Mouse (Mus musculus) heart, embryonic 15.5 days (tissue): Measurements from ENCODE around the gene Bmp6. TPM values are rescaled to one million over a fixed set of nuclear protein-coding genes. Genes with fewer than 3 reads are reported as not detected.

Source experiments
- ATAC-seq: fragments of 200-750 bp; cut with Nextera tagmentation; replicated peaks from 2 replicates; pipeline ENCODE4 v1.8.0; 2017; ENCODE audit warnings: low read depth, moderate TSS enrichment; ENCODE audit not compliant: insufficient number of reproducible peaks, insufficient read depth, low FRiP score
- H3K27ac ChIP-seq: fragments of 300-500 bp; sonication (generic); 2 replicates; pipeline ENCODE4 v1.5.1; 2015; ENCODE audit warnings: mild to moderate bottlenecking, inconsistent platforms
- H3K27me3 ChIP-seq: fragments of 300-500 bp; sonication (generic); 2 replicates; pipeline ENCODE4 v1.6.1; 2015; ENCODE audit warnings: inconsistent platforms
- H3K36me3 ChIP-seq: fragments of 300-500 bp; sonication (generic); 2 replicates; pipeline ENCODE4 v1.6.1; 2015; ENCODE audit warnings: mild to moderate bottlenecking, inconsistent platforms
- H3K4me1 ChIP-seq: fragments of 300-500 bp; sonication (generic); replicated peaks from 2 replicates; pipeline ENCODE4 v1.6.1; 2015; ENCODE audit warnings: inconsistent platforms
- H3K4me2 ChIP-seq: fragments of 300-500 bp; sonication (generic); 2 replicates; pipeline ENCODE4 v1.6.1; 2015; ENCODE audit warnings: inconsistent platforms, mild to moderate bottlenecking, moderate library complexity
- H3K4me3 ChIP-seq: fragments of 300-500 bp; sonication (generic); 2 replicates; pipeline ENCODE4 v1.5.1; 2015; ENCODE audit warnings: mild to moderate bottlenecking, inconsistent platforms
- H3K9ac ChIP-seq: fragments of 300-500 bp; sonication (generic); 2 replicates; pipeline ENCODE4 v1.6.1; 2015; ENCODE audit warnings: mild to moderate bottlenecking, inconsistent platforms
- H3K9me3 ChIP-seq: fragments of 300-500 bp; sonication (generic); replicated peaks from 2 replicates; pipeline ENCODE4 v1.6.1; 2016; ENCODE audit warnings: inconsistent platforms
- WGBS: fragments of 180-500 bp; shearing (Covaris S2); methylation state at CpG from one replicate; pipeline ENCODE4 v1.1.7; 2015; ENCODE audit warnings: mixed read lengths; 5-methylcytosine and 5-hydroxymethylcytosine counted together
- polyA plus RNA-seq: library from polyadenylated mRNA; unstranded; fragments of >200 nt; fragmentation: Nextera tagmentation; extraction: Ambion mirVana; gene quantifications from 2 replicates; pipeline ENCODE4 v1.2.1, GENCODE M21; 2015

The Bmp6 gene
- polyA plus RNA-seq, 1 experiment from 2014 or later, result 2.7 TPM

DNA sequence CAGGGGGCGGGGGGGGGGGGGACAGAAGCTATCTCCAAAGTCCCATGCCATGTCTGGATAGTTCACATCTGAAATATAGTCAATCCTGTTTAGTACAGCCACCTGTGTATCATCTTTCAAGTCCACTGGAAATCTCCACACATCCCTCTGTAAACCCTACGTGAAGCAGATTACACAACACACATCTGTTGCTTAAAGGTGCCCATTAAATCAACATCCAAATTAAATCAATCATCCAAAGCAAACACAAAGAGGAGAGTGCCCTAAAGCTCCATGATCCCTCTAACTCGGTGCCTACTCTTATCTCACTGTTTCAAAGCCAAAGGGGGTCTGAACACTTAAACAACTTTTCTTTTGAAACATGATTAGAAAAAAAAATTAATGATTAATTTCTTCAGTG, 151.8 kb downstream of the Bmp6 start:
- Histone ChIP-seq H3K27me3 (no peaks in the 10 kb centered on the region), H3K27ac (no peak overlapping the region), H3K4me2 (no peak overlapping the region), H3K4me3 (no peak overlapping the region), H3K9ac (no peak overlapping the region), H3K4me1 (no peaks in the 10 kb centered on the region), H3K36me3 (peaks cover 29% of the 10 kb centered on the region), H3K9me3 (no peaks in the 10 kb centered on the region)
- no peak for ATAC-seq
- 46% methylated on average over 3 of the region's 3 CpGs for WGBS

DNA sequence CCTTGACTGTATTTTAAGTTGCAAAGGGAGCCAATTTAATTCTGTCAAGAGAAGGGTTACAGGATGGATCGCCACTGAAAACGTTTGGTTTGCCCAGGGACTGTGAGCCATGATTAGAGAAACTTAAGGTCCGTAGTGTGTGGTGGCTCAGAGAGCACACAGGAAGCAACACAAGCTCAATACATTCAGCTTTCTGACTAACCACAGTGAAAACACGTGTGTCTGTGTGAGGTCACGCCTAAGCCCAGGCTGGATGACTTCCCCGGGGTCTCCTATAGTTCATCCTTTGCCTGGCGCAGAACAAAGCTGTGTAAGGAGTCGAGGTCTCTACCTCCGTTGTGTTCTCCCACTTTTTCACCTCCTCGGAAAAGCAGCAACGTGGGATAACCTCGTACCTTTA, 156.4 kb downstream of the Bmp6 start:
- Histone ChIP-seq H3K36me3 (peaks cover 70% of the 10 kb centered on the region), H3K9ac (no peak overlapping the region), H3K4me3 (no peak overlapping the region), H3K27ac (no peak overlapping the region), H3K9me3 (no peaks in the 10 kb centered on the region), H3K27me3 (no peaks in the 10 kb centered on the region), H3K4me2 (no peak overlapping the region), H3K4me1 (peaks cover 4% of the 10 kb centered on the region; the same call in 1 of the 2 replicates)
- 87% methylated on average over 12 of the region's 12 CpGs for WGBS
- no peak for ATAC-seq

DNA sequence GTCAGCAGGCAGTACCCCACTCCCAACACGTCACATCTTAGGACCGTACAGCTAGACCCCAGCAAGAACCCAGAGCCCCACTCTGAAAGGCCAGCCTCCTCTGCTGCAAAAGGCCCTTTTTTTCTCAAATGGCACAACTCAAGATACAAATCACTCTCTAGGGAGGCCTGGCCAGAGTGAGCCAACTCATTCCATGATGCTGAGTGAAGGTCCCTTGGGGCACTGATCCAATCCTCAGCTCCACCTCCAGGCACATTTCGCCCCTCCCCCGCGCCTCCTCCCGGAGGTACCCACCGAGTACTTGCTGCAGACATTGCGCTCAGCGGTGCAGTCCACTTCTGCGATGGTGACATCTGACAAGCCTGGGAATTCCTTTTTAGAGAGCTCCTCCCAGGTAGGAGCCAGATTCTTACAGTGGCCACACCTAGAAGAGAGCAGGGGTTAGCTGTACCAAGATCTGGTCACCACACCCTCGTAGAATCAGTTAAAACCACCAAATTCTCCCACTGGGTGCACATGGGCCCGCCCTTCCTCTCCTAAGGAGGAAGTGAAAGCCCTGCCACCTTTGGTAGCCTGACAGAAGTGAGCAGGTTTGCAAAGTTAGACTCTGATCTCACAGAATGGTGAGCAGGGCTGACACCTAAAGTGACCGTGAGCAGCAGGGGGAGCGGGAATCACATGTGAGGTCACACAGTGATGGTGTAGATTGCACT, 158.4 kb downstream of the Bmp6 start:
- WGBS, result 62% methylated on average over 14 of the region's 14 CpGs
- no peaks in the 10 kb centered on the region for H3K27me3 ChIP-seq
- H3K9me3 ChIP-seq, result no peaks in the 10 kb centered on the region
- no peak overlapping the region for H3K9ac ChIP-seq
- H3K4me3 ChIP-seq, result no peak overlapping the region
- no peak overlapping the region for H3K27ac ChIP-seq
- ATAC-seq, result no peak
- H3K4me2 ChIP-seq, result no peak overlapping the region
- peaks cover 81% of the 10 kb centered on the region for H3K36me3 ChIP-seq
- H3K4me1 ChIP-seq, result peaks cover 4% of the 10 kb centered on the region; the same call in 1 of the 2 replicates

DNA sequence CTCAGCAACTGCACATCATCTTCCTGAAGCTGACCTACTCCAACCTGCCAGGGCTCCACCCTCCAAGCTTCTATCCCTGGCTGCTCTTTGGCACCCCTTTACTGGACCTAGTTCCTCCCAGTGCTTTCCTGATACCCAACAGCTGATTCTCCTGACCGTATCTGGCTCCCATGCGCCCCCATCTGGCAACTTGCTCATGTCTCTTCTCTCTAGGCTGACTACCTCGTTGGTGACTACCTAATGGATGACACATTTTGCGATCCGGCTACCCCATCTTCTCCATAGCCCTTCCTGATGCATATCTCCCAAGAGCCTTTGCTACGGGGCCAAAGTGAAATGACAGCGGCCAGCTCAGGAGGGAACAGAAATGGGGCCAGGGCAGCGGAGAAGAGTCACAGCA, 161.4 kb downstream of the Bmp6 start:
- no peak overlapping the region for H3K4me2 ChIP-seq
- H3K36me3 ChIP-seq, result peaks cover 72% of the 10 kb centered on the region
- H3K9me3 ChIP-seq, result no peaks in the 10 kb centered on the region
- no peak overlapping the region for H3K27ac ChIP-seq
- 82% methylated on average over 8 of the region's 8 CpGs for WGBS
- no peak for ATAC-seq
- no peaks in the 10 kb centered on the region for H3K27me3 ChIP-seq
- H3K4me3 ChIP-seq, result no peak overlapping the region
- H3K4me1 ChIP-seq, result peaks cover 4% of the 10 kb centered on the region; the same call in 1 of the 2 replicates
- no peak overlapping the region for H3K9ac ChIP-seq

DNA sequence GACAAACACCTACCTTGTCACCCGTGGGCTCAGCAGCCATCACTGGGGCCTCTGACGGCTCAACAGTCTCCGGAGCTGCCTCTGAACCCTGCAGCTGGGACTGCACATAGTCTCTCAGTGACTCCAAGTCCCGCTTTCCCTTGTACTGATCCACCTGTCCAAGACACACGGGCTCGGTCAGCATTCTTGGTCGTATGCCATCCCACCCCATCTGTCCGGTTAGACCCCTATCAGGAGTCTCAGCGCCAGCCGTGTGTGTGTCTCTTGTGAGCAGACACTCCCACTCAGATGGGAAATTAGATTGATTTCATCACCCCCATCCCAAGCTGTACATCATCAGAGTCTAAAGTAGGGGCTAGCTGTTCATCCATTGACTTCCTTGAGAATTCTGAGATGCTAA, 162.0 kb downstream of the Bmp6 start:
- no peak overlapping the region for H3K27ac ChIP-seq
- peaks cover 70% of the 10 kb centered on the region for H3K36me3 ChIP-seq

DNA sequence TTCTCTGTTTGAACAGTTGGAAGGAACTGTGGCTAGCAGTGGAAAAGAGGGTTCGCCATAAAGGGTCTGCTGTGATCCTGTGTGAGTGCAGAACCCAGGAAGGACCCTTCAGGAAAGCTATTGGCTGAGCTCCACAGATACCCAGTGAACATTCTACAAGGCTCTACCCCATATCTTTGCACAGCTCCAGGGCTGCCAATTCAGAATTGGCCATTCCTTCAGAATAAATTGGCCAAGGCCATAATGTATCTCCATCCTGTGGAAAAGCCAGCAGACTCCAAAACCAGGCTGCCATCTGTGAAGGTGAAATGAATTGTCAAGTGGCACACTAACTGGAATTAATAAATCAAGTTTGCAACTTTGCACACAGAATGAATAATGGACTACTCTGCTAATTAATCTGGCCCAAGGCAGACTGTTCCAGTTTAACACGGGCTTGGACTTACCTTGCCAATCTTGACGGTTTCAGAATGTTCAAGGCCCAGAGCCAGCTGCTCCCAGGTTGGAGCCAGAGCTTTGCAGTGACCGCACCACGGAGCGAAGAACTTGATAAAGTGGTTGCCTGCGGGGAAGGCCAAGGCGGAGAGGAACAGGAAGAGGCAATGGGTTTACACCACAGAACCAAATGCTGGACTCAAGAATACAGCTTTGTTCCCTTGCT, 164.9 kb downstream of the Bmp6 start:
- no peak for ATAC-seq
- Histone ChIP-seq H3K4me3 (no peak overlapping the region), H3K27ac (no peak overlapping the region), H3K27me3 (no peaks in the 10 kb centered on the region), H3K36me3 (peaks cover 63% of the 10 kb centered on the region), H3K4me1 (no peaks in the 10 kb centered on the region), H3K9ac (no peak overlapping the region), H3K4me2 (no peak overlapping the region), H3K9me3 (no peaks in the 10 kb centered on the region)
- WGBS, result 78% methylated on average over 8 of the region's 8 CpGs

More for the DNA sequence above, 162.0 kb downstream of the Bmp6 start:
- H3K9ac ChIP-seq, result no peak overlapping the region
- ATAC-seq, result no peak
- no peaks in the 10 kb centered on the region for H3K9me3 ChIP-seq
- H3K4me1 ChIP-seq, result peaks cover 4% of the 10 kb centered on the region; the same call in 1 of the 2 replicates
- WGBS, result 88% methylated on average over 10 of the region's 10 CpGs
- H3K4me3 ChIP-seq, result no peak overlapping the region
- no peak overlapping the region for H3K4me2 ChIP-seq
- H3K27me3 ChIP-seq, result no peaks in the 10 kb centered on the region

DNA sequence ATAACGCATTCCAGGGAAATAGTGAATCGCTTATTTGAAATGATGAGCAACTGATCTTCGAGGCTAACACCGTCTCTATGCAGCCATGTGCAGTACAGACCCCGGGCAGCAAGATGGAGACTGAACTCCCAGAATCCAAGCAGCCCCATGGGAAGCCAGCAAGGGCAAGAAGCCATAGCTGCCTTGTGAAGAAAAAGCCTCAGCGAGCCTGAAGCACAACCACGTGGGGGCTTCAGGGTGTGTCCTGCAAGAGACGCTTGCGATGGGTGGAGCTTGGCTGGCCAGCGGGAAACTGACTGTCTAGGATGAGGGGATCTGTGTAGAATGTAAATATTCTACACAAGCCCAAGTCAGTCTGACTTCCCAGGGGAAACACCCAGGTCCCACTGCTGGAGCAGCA, 167.1 kb downstream of the Bmp6 start:
- no peaks in the 10 kb centered on the region for H3K4me1 ChIP-seq
- no peak for ATAC-seq
- no peak overlapping the region for H3K4me2 ChIP-seq
- 76% methylated on average over 10 of the region's 10 CpGs for WGBS
- H3K27ac ChIP-seq, result no peak overlapping the region
- no peak overlapping the region for H3K4me3 ChIP-seq
- H3K36me3 ChIP-seq, result peaks cover 57% of the 10 kb centered on the region
- H3K27me3 ChIP-seq, result no peaks in the 10 kb centered on the region
- no peaks in the 10 kb centered on the region for H3K9me3 ChIP-seq
- no peak overlapping the region for H3K9ac ChIP-seq

DNA sequence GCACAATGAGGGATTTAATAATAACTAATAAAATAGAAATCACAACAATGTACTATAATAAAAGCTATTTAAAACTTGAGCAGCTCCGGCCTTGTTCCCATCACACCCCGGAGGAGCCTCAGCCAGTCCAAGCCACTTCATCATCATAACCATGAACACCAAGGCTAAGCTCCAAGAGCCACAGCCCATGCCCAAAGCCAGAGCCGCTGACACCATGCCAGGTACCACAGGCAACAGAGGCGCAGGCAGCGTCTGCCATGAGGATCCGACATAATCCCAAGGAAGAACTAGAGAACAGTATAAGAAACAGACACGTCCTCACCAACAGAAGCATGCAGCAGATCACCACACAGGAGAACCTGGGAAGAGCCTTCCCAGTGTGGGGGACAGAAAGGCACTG, 169.0 kb downstream of the Bmp6 start:
- WGBS, result 92% methylated on average over 7 of the region's 7 CpGs
- H3K9me3 ChIP-seq, result no peaks in the 10 kb centered on the region
- H3K4me2 ChIP-seq, result no peak overlapping the region
- no peaks in the 10 kb centered on the region for H3K27me3 ChIP-seq
- H3K27ac ChIP-seq, result no peak overlapping the region
- no peak for ATAC-seq
- peaks cover 67% of the 10 kb centered on the region for H3K36me3 ChIP-seq
- H3K4me1 ChIP-seq, result no peaks in the 10 kb centered on the region
- H3K9ac ChIP-seq, result no peak overlapping the region
- no peak overlapping the region for H3K4me3 ChIP-seq

DNA sequence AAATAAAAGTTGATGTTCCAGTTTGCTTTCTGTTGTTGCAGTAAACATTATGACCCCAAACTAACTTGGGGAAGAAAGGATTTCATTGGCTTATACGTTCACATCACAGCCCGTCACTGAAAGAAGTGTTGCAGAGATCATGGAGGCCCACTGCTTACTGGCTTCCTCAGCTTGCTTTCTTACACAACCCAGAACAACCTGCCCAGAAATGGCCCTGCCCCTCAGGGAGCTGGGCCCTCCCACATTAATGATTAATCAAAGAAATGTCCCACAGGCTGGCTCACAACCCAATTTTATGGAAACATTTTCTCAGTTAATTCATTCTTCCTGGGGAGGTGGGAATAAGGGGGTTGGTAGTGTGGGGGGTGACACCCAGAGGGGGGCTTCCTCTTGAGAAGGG, 170.5 kb downstream of the Bmp6 start:
- no peak for ATAC-seq
- H3K36me3 ChIP-seq, result peaks cover 68% of the 10 kb centered on the region
- H3K4me2 ChIP-seq, result no peak overlapping the region
- H3K27ac ChIP-seq, result no peak overlapping the region
- H3K9me3 ChIP-seq, result no peaks in the 10 kb centered on the region
- H3K4me3 ChIP-seq, result no peak overlapping the region
- WGBS, result 91% methylated on average over 2 of the region's 2 CpGs
- no peak overlapping the region for H3K9ac ChIP-seq
- no peaks in the 10 kb centered on the region for H3K27me3 ChIP-seq
- no peaks in the 10 kb centered on the region for H3K4me1 ChIP-seq

DNA sequence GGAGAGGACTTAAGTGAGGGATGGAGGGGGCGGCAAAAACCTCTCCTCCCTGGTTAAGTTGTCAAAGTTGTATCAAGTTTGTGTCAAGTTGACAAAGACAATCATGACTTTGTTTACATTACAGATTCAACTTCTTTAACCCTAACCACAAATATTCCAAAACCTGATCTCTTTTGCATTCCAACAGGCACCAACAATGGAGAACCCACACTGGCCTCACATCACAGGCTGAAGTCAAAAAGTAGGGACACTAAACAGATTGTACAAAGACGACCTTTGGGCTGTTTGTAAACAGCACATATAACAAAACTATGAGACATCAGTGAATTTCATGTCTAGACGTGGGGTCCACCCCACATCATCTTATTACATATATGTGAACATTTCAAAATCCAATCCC, 170.9 kb downstream of the Bmp6 start:
- Histone ChIP-seq H3K36me3 (peaks cover 70% of the 10 kb centered on the region), H3K4me3 (no peak overlapping the region), H3K27me3 (no peaks in the 10 kb centered on the region), H3K27ac (no peak overlapping the region), H3K4me2 (no peak overlapping the region), H3K9me3 (no peaks in the 10 kb centered on the region), H3K4me1 (no peaks in the 10 kb centered on the region), H3K9ac (no peak overlapping the region)
- no peak for ATAC-seq
- WGBS, result 71% methylated on average over 3 of the region's 3 CpGs

DNA sequence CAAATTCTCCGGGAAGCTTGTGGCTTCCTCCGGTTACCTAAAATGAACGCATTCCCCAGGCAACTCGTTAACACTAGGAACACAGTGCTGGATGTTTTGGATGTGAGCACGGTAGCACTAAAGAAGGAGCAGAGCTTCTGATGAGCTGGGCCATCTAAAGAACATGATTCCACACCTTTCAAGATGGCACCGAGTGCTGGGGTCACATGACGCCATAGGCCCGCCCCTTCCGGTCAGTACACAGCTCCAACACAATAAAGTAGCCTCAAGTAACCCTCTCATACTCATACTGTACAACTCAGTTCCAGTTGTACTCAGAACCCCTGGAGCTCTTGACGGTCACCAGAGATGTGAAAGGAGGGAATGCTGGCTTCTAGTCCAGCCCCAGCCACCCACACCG, 171.7 kb downstream of the Bmp6 start:
- Histone ChIP-seq H3K4me2 (no peak overlapping the region), H3K27ac (no peak overlapping the region), H3K27me3 (no peaks in the 10 kb centered on the region), H3K9ac (no peak overlapping the region), H3K4me1 (no peaks in the 10 kb centered on the region), H3K36me3 (peaks cover 74% of the 10 kb centered on the region), H3K4me3 (no peak overlapping the region), H3K9me3 (no peaks in the 10 kb centered on the region)
- ATAC-seq, result no peak
- WGBS, result 80% methylated on average over 11 of the region's 11 CpGs

DNA sequence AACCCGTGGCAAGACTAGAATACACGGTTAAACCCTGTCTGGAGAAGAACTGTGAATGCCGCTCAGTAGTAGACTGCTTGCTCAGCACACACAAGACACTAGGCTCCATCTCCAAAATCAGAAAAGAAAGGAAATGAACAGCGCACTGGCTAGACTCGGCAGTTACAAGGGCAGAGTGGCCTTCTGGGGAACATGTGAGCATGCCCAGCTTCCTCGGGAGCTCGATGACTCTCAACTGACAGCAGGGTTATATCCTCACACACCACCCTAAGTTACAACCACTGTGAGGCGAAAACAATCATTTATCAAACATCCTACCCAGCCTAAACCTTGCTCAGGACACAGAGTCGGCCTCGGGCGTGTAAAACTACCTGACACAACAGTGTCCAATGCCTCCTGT, 175.4 kb downstream of the Bmp6 start:
- H3K27ac ChIP-seq, result no peak overlapping the region
- no peak overlapping the region for H3K4me3 ChIP-seq
- peaks cover 7% of the 10 kb centered on the region for H3K4me1 ChIP-seq
- ATAC-seq, result no peak
- no peak overlapping the region for H3K9ac ChIP-seq
- H3K9me3 ChIP-seq, result no peaks in the 10 kb centered on the region
- H3K36me3 ChIP-seq, result peaks cover 64% of the 10 kb centered on the region
- no peak overlapping the region for H3K4me2 ChIP-seq
- WGBS, result 86% methylated on average over 11 of the region's 11 CpGs
- H3K27me3 ChIP-seq, result no peaks in the 10 kb centered on the region
